Mouse (Mus musculus) ES-E14 (cell line): Measurements from ENCODE around the gene Gramd1a.

Experiments used
- HCFC1 ChIP-seq: IDR thresholded peaks from 2 replicates; pipeline ENCODE4 v1.6.1; 2012; ENCODE audit warnings: low read length, inconsistent platforms, borderline replicate concordance; ENCODE audit not compliant: insufficient read depth
- MAFK ChIP-seq: IDR thresholded peaks from 2 replicates; pipeline ENCODE4 v1.6.1; 2014; ENCODE audit warnings: mild to moderate bottlenecking, low read depth, low read length, inconsistent platforms; ENCODE audit not compliant: insufficient read depth
- ZC3H11A ChIP-seq: IDR thresholded peaks from 2 replicates; pipeline ENCODE4 v1.6.1; 2012; ENCODE audit warnings: low read depth, mild to moderate bottlenecking, inconsistent platforms, low read length, borderline replicate concordance
- ZNF384 ChIP-seq: IDR thresholded peaks from 2 replicates; pipeline ENCODE4 v1.6.1; 2012; ENCODE audit warnings: low read depth, low read length, inconsistent platforms

GRCm38 (mm10) chr7:31086175-31086755, 69.4 kb downstream of the Gramd1a start:
- TF ChIP-seq ZC3H11A (no peak), MAFK (no peak), HCFC1 (no peak), ZNF384 (no peak)
